Mouse (Mus musculus): ENCODE results near the gene Tuba4a. TPM values are rescaled to one million over a fixed set of nuclear protein-coding genes. Genes with fewer than 3 reads are reported as not detected.

Tuba4a gene
- total RNA-seq (2014; rRNA removed) (180 and 235 TPM in 2 replicates), polyA plus RNA-seq (2015; fragmentation: Nextera tagmentation; extraction: Ambion mirVana) (155 and 163 TPM in 2 replicates)

DNA sequence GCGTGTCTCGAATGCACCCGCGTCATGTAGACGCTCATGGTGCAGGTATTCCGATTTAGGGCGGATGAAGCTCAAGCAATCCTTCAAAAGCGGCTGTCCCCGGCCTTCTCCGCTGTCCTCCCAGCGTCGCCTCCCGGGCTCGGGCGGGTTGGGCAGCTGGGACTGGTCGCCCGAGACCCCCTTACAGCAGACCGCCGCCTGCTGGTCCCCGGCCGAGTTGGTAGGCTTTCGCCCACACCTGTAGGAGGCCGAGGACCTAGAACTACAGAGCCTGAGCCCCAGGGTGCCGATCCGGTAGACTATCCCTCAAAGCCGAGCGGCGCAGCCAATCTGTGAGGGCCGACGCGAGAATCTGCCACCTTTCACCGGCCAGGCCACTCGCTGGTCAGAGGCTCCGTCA is at the start of gene Tuba4a:
TSS of gene Tuba4a (minus strand) at position 335 of the 400 bp plus-strand sequence.
- peaks cover 13% of the 10 kb centered on the region; the same call in 1 of the 2 replicates for H3K27me3 ChIP-seq (ENCODE audit: insufficient read depth, low read length)
- TF ChIP-seq CTCF (IDR thresholded peaks at IDR 0.05; ENCODE audit: low read depth), result peak; percentile 55
- H3K9me3 ChIP-seq (ENCODE audit: low read length), result no peaks in the 10 kb centered on the region
- peak within 1 kb of the TSS; percentile 46 for H3K4me3 ChIP-seq (ENCODE audit: low read length)
- peak within 1 kb of the TSS; percentile 55; the same call in 1 of the 2 replicates for H3K27ac ChIP-seq
- peaks cover 5% of the 10 kb centered on the region for H3K4me1 ChIP-seq (ENCODE audit: insufficient read depth, low read length)
- peaks cover 8% of the 10 kb centered on the region for H3K36me3 ChIP-seq (ENCODE audit: insufficient read depth, low read length)
- ATAC-seq (peak; percentile 54), DNase-seq (ENCODE audit: low spot score) (peak; percentile 41)
- under 1% methylated on average over 34 of the region's 34 CpGs for WGBS
- peak within 1 kb of the TSS; percentile 62 for H3K9ac ChIP-seq (replicated peaks; ENCODE audit: low read length)
- peak within 1 kb of the TSS; percentile 74 for H3K4me2 ChIP-seq (ENCODE audit: low read depth, low read length)

DNA sequence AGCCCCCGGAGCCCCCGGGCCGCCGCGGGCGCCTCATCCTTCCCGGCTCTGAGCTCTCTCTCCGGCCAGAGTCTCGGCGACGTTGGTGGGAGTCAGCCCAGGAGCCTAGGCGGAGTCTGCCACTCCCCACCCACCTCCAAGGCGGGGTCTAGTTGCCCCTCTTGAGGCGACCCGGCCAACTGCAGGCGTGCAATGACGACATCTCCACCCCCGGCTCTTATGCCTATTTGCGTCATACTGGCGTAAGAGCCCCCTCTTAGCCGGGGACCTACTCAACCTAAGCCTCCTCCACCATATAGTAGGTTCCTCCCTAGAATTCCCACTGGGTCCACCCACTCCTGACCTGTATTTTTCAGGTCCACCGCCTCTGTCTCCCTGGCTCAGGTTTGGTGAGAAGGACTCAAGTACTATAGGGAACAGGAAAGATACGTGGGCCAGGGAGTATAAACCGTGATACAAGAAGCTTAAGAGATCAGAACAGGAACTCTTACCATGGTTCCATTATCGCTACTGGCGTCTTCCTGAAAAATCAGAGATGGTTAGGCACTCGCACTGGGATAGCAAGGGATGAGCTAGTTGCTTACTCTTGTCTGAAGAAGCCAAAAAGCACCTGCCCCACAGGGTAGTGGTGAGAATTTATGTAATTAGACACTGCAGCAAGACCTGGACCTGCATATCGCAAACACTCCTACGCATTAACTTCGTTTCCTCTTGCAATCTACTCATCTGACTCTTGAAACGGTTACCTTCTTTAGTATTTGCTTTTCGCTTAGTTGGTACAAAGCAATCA is 44.6 kb upstream of the Tuba4a start, which contains the start of gene Ptprn:
TSS of gene Ptprn (minus strand) at position 412 of the 790 bp plus-strand sequence.
- TF ChIP-seq CTCF (IDR thresholded peaks at IDR 0.05; ENCODE audit: low read depth), result peak; percentile 27
- Histone ChIP-seq H3K4me1 (ENCODE audit: insufficient read depth, low read length) (no peaks in the 10 kb centered on the region), H3K27ac (peak within 1 kb of the TSS; percentile 55), H3K9ac (replicated peaks; ENCODE audit: low read length) (peak within 1 kb of the TSS; percentile 57), H3K4me2 (ENCODE audit: low read depth, low read length) (peak within 1 kb of the TSS; percentile 64), H3K27me3 (ENCODE audit: insufficient read depth, low read length) (peaks cover 6% of the 10 kb centered on the region), H3K4me3 (ENCODE audit: low read length) (peak within 1 kb of the TSS; percentile 60), H3K36me3 (ENCODE audit: insufficient read depth, low read length) (no peaks in the 10 kb centered on the region), H3K9me3 (ENCODE audit: low read length) (no peaks in the 10 kb centered on the region)
- WGBS, result 11% methylated on average over 30 of the region's 32 CpGs
- peak; percentile 82 for DNase-seq (ENCODE audit: low spot score)
- peak; percentile 86 for ATAC-seq

DNA sequence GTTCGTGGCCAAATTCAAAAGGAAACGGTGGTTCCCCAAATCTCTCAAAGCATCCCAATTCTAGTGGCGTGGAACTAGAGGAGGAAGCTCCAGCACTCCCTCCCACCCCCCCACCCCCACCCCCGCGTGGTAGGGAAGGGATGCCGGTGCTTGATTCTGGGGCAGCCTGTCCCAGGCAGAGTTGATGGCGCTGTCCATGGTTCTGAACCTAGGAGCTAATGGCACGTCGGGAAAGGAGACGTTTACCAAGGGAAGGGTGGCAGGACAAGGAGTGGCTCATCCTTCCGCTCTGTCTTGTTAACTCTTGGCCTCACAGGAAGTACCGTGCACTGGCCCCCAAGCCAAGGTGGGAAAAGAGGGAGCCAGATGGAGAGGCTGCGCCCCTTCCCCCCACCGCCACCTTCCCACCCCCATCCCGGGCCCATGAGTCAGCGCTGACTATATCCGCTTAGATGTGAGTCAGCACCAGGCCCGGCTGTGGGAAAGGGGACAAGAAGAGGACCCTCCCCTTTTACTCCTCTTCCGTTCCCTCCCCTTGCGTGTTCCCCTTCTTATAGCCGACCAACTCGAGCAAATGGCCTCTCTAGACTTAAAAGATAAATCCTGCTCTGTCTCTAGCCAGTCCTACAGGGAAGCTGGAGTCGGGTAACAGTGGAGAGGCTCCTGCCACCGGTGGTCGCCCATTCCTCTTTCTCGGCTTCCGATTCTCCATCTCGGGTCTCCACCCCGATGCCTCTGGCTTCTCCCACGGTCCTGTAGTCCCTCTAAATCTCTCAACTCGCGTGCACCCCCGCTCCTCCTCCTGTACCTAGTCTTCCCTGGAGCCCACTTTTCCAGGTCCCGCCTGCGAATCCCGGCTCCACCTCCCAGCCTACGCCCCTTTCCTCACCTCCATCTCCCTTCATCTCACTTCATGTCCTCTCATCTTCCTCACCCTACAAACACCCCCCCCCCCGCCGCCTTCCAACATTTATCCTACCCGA is 43.6 kb upstream of the Tuba4a start:
- peak; percentile 80 for ATAC-seq
- under 1% methylated on average over 39 of the region's 40 CpGs for WGBS
- H3K4me2 ChIP-seq (ENCODE audit: low read depth, low read length), result peak overlapping the region; percentile 64
- no peaks in the 10 kb centered on the region for H3K9me3 ChIP-seq (ENCODE audit: low read length)
- H3K27me3 ChIP-seq (ENCODE audit: insufficient read depth, low read length), result peaks cover 6% of the 10 kb centered on the region
- peak overlapping the region; percentile 57 for H3K9ac ChIP-seq (replicated peaks; ENCODE audit: low read length)
- no peak for TF ChIP-seq CTCF (IDR thresholded peaks at IDR 0.05; ENCODE audit: low read depth)
- H3K27ac ChIP-seq, result peak overlapping the region; percentile 55
- DNase-seq (ENCODE audit: low spot score), result peak; percentile 66
- H3K36me3 ChIP-seq (ENCODE audit: insufficient read depth, low read length), result no peaks in the 10 kb centered on the region
- H3K4me1 ChIP-seq (ENCODE audit: insufficient read depth, low read length), result no peaks in the 10 kb centered on the region
- H3K4me3 ChIP-seq (ENCODE audit: low read length), result peak overlapping the region; percentile 60

DNA sequence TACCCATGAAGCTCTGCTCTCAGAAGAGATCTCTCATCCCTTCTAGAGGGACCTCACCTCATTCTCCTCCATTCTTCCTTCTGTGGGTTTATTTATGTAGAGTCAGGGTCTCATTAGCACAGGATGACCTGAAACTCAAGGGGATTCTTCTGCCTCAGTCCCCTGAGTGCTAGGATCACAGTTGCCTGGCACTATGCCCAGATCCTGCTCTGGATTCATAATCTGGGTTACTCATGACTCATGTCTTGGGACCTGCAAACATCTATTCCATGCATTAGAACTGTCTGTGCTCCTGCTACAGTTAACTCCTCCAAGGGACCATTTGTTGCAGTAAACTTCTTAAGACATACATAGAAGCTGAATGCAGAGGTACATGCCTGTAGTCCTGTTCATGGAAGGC is 41.6 kb upstream of the Tuba4a start:
- Histone ChIP-seq H3K9me3 (ENCODE audit: low read length) (no peaks in the 10 kb centered on the region), H3K4me3 (ENCODE audit: low read length) (no peak overlapping the region), H3K4me2 (ENCODE audit: low read depth, low read length) (no peak overlapping the region), H3K9ac (replicated peaks; ENCODE audit: low read length) (no peak overlapping the region), H3K36me3 (ENCODE audit: insufficient read depth, low read length) (no peaks in the 10 kb centered on the region), H3K4me1 (ENCODE audit: insufficient read depth, low read length) (no peaks in the 10 kb centered on the region), H3K27me3 (ENCODE audit: insufficient read depth, low read length) (peaks cover 4% of the 10 kb centered on the region), H3K27ac (no peak overlapping the region)
- no peak for TF ChIP-seq CTCF (IDR thresholded peaks at IDR 0.05; ENCODE audit: low read depth)
- no peak for ATAC-seq
- DNase-seq (ENCODE audit: low spot score), result no peak

DNA sequence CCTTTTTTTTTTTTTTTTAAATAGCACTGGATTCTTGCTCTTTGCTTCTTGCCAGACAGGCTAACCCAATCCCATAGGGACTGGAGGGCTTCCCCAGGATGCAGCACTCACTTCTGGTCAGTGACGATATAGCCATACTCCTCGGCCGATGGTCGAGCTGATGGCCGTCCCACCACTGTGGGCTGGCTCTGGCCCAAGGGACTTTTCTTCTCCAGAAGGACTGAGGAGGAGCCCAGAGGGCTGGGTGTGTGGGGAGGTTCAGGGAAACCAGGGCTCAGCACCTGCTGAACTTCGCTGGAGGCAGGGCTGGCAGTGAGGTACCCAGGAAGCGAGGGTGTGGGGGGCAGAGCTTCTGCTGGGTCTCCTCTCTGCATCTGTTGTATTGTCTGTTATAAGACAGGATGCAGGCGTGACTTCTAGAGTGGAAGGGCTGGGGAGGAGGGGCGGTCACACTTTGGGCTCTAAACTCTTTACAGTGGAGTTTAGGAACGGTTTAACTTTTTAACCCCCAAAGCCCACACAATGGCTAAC is 35.9 kb upstream of the Tuba4a start:
- H3K9me3 ChIP-seq (ENCODE audit: low read length), result no peaks in the 10 kb centered on the region
- no peaks in the 10 kb centered on the region for H3K27me3 ChIP-seq (ENCODE audit: insufficient read depth, low read length)
- H3K4me2 ChIP-seq (ENCODE audit: low read depth, low read length), result no peak overlapping the region
- TF ChIP-seq CTCF (IDR thresholded peaks at IDR 0.05; ENCODE audit: low read depth), result no peak
- no peaks in the 10 kb centered on the region; the same call in 1 of the 2 replicates for H3K4me1 ChIP-seq (ENCODE audit: insufficient read depth, low read length)
- no peaks in the 10 kb centered on the region; the same call in 1 of the 2 replicates for H3K36me3 ChIP-seq (ENCODE audit: insufficient read depth, low read length)
- no peak overlapping the region for H3K27ac ChIP-seq
- ATAC-seq (no peak), DNase-seq (ENCODE audit: low spot score) (no peak)
- WGBS, result 71% methylated on average over 10 of the region's 10 CpGs
- H3K4me3 ChIP-seq (ENCODE audit: low read length), result no peak overlapping the region
- H3K9ac ChIP-seq (replicated peaks; ENCODE audit: low read length), result no peak overlapping the region

DNA sequence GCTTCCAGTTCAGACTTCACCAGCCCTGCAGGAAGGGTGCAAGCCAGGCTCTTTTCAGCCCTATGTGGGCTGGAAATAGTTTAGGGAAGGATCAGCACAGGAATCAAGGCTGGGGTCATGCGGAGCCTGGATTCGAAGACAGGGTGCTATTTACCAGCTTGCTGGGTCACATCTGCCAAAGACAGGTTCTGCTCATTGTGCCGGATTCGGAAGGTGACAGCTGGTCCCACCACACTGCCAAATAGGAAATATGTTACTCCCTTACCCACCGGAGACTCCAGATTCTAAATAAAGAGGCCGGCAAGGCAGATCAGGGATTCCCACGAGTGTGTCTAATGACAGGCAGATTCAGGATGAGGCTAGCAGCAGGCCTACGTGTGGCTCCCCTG is 35.0 kb upstream of the Tuba4a start:
- 39% methylated on average over 8 of the region's 8 CpGs for WGBS
- ATAC-seq, result 0 out of 2 replicates have a peak, but pooled peaks have one; percentile 13
- H3K27ac ChIP-seq, result no peak overlapping the region
- H3K4me2 ChIP-seq (ENCODE audit: low read depth, low read length), result no peak overlapping the region
- H3K4me1 ChIP-seq (ENCODE audit: insufficient read depth, low read length), result no peaks in the 10 kb centered on the region; the same call in 1 of the 2 replicates
- no peak for TF ChIP-seq CTCF (IDR thresholded peaks at IDR 0.05; ENCODE audit: low read depth)
- no peak overlapping the region for H3K4me3 ChIP-seq (ENCODE audit: low read length)
- H3K9me3 ChIP-seq (ENCODE audit: low read length), result no peaks in the 10 kb centered on the region
- no peaks in the 10 kb centered on the region; the same call in 1 of the 2 replicates for H3K36me3 ChIP-seq (ENCODE audit: insufficient read depth, low read length)
- no peaks in the 10 kb centered on the region for H3K27me3 ChIP-seq (ENCODE audit: insufficient read depth, low read length)
- no peak for DNase-seq (ENCODE audit: low spot score)
- 0 out of 2 replicates have a peak overlapping the region, but pooled peaks have one; percentile 21 for H3K9ac ChIP-seq (replicated peaks; ENCODE audit: low read length)
